Mouse (Mus musculus) regulatory T cell (primary cell): ENCODE measurements around the gene Tpbgl.

Experiments
- in situ Hi-C: fragments of 300-600 bp; cut with MboI, MseI; formaldehyde crosslinking; loops from one replicate; pipeline ENCODE4 v1.15.1; 2025; ENCODE audit warnings: high pct_unique_total_duplicates

The Tpbgl gene

GRCm38 (mm10) chr7:99626376-99627270 lies at the start of gene Tpbgl:
TSS of gene Tpbgl (minus strand) at chr7:99627103.
- in situ Hi-C loops = no loop called here

GRCm38 (mm10) chr7:99674890-99675289 lies 48.0 kb upstream of the Tpbgl start:
- in situ Hi-C loops = no loop called here

- in situ Hi-C loops = no loop called here
Observed at GRCm38 (mm10) chr7:99674209-99674608, 47.3 kb upstream of the Tpbgl start.

- in situ Hi-C loops = no loop called here
Observed at GRCm38 (mm10) chr7:99673188-99673587, 46.3 kb upstream of the Tpbgl start.

GRCm38 (mm10) chr7:99671544-99672435 lies 44.9 kb upstream of the Tpbgl start:
- in situ Hi-C loops = no loop called here

- in situ Hi-C loops = no loop called here
Observed at GRCm38 (mm10) chr7:99670915-99671314, 44.0 kb upstream of the Tpbgl start.

- in situ Hi-C loops = no loop called here
Observed at GRCm38 (mm10) chr7:99668802-99669201, 41.9 kb upstream of the Tpbgl start.

- in situ Hi-C loops = no loop called here
Observed at GRCm38 (mm10) chr7:99667096-99667495, 40.2 kb upstream of the Tpbgl start.

GRCm38 (mm10) chr7:99665731-99666452 lies 39.0 kb upstream of the Tpbgl start:
- in situ Hi-C loops = no loop called here

- in situ Hi-C loops = loop anchor here (5.0 kb wide), 1 partner anchor 132 kb away; no protein-coding TSS in a partner anchor
Observed at GRCm38 (mm10) chr7:99664571-99665485, 37.9 kb upstream of the Tpbgl start.

- in situ Hi-C loops = loop anchor here (5.0 kb wide), 1 partner anchor 134 kb away; no protein-coding TSS in a partner anchor
Observed at GRCm38 (mm10) chr7:99663507-99664220, 36.8 kb upstream of the Tpbgl start.

GRCm38 (mm10) chr7:99662311-99662710 lies 35.4 kb upstream of the Tpbgl start:
- in situ Hi-C loops = loop anchor here (5.0 kb wide), 1 partner anchor 135 kb away; no protein-coding TSS in a partner anchor

GRCm38 (mm10) chr7:99661571-99662230 lies 34.8 kb upstream of the Tpbgl start:
- in situ Hi-C loops = loop anchor here (5.0 kb wide), 1 partner anchor 136 kb away; no protein-coding TSS in a partner anchor

- in situ Hi-C loops = loop anchor here (5.0 kb wide), 1 partner anchor 136 kb away; no protein-coding TSS in a partner anchor
Observed at GRCm38 (mm10) chr7:99661071-99661470, 34.2 kb upstream of the Tpbgl start.

GRCm38 (mm10) chr7:99659379-99660029 lies 32.6 kb upstream of the Tpbgl start:
- in situ Hi-C loops = loop anchor here (5.0 kb wide), 1 partner anchor 138 kb away; no protein-coding TSS in a partner anchor

GRCm38 (mm10) chr7:99654244-99654643 lies 27.3 kb upstream of the Tpbgl start:
- in situ Hi-C loops = no loop called here

- in situ Hi-C loops = no loop called here
Observed at GRCm38 (mm10) chr7:99649585-99649984, 22.7 kb upstream of the Tpbgl start.

GRCm38 (mm10) chr7:99648623-99649022 lies 21.7 kb upstream of the Tpbgl start:
- in situ Hi-C loops = no loop called here
